Mouse (Mus musculus): ENCODE measurements around the gene Rxrg.

DNA sequence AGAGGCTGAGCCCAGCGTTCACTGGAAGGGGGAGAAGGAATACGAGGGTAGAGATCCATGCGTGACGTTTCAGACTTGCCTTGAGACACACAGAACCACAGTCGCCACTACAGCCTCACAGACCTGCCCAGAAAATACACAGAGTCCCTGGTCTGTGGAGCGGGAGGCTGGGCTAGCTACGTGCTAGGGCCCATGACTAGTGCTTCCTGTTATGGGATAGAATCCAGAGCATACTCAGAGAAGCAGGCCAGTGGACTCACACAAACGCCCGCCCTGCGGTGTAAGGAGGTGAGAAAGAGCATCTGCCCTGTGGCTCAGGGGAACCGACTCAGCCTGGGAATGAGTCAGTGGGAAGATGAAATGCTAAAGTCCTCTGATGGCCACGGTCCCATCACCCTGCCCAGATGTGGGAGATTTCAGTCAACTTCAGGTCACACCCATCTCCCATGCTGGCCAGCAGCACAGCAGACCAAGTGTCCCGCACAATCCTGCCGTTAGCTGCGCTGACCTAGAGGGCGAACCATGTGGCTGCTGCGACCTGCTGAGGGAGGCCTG, 74.3 kb downstream of the Rxrg start:
- TF ChIP-seq CTCF (IDR thresholded peaks at IDR 0.05; ENCODE audit: control insufficient read depth, insufficient read depth, low read length) (no peak), POLR2A (IDR thresholded peaks at IDR 0.05; ENCODE audit: borderline replicate concordance, control insufficient read depth, low read depth, low read length) (no peak)

All from bone marrow, adult 2 months (tissue).